Mouse (Mus musculus) lung, adult 18-20 months (tissue): ENCODE data around the gene Pilra.
"Not testable (repeated sequence)": the region's sequence is repeated elsewhere in the genome, so short reads cannot be mapped to it uniquely, and the experiment has no call there.

ENCODE experiments used
- DNase-seq, 2 experiments: peaks; one replicate each; pipeline ENCODE4 v3.0.0; 2022; ENCODE audit warnings: mixed read lengths in 2 of 2

The Pilra gene

GRCm38 (mm10) chr5:137835966-137836520, at the start of gene Pilra:
Gene Pilra, minus strand, starts transcription at chr5:137836281.
- DNase-seq: peak in 1 of 2 experiments; percentile 24

GRCm38 (mm10) chr5:137883345-137883744, 47.3 kb upstream of the Pilra start:
- no peak for DNase-seq

DNA sequence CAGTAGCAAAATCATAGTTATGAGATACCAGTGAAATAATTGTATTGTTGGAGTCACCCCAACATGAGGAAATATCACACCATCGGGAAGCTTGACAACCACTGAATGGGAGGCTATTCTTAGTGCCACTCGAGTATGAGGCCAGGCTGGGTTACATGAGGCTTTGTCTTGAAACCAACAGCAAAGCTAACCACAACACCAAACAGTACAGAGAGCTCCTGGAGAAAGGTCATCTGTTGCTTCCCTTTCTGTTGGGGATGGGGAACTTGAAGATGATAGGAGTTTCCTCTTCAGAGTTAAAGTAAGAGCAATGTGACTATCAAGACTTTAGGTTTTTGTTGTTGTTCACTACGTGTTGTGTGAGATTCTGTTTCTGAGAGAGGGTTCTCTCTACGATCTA, 46.8 kb upstream of the Pilra start:
- DNase-seq: no peak

DNA sequence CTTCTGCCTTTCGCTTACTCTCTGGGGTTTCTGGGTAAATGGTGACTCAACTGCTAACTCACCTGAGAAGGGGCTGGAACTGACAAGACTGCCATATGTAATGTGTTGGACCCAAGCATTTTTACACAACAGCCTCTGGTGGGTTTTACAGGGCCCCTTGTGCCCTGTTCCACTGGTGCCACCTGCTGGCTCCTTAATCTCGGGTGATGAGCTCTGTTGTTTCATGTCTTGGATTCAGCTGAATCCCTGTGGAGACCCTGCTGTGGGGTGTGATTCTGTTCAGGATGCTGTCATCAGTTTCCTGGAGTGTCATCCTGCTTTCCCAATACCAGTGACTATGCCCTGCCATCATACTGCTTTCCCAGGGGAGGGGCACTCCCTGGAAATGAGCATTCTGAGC, 41.8 kb upstream of the Pilra start:
- DNase-seq: no peak

DNA sequence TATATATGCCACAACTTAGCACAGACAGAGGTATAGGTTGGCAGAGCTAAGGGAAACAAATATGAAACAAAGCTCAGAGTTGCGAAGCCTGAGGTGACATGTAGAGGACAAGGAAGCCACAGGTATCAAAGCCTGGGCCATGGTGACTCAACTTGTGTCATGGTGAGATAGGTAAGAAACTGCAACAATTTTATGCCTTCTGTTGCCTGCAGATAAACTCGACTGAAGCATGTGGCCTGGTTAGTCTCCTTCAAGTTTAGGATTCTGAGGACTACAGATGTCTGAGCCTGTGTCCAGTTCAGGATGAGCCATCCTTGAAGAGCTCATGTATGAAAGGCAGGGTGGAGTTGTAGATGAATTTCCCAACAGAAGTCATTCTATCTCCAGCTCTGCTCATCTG, 39.0 kb upstream of the Pilra start:
- no peak for DNase-seq

GRCm38 (mm10) chr5:137872381-137872702, 36.3 kb upstream of the Pilra start:
- not testable (repeated sequence) for DNase-seq

- DNase-seq: not testable (repeated sequence)
Observed at GRCm38 (mm10) chr5:137871644-137872380, 35.7 kb upstream of the Pilra start, which contains the start of gene Pilrb2. Gene Pilrb2, minus strand, starts transcription at chr5:137871815.

DNA sequence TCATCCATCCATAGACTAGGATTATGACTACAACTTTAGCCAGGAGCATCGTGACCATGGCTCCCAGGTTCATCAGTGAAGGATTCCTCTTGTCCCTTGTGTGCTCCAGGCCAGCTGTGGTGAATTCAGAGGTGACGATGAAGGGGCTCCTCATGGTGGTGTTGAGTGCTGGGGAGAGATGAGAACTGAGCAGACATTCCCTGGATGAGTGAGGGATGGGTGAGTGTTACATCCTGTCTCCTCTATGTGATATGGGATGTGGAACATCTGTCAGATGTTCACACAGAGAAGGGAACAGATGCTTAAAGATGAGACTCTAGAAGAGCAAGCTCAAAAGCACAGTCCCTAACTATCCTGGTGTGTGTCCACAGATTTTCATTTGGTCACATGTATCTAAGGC, 32.5 kb upstream of the Pilra start:
- DNase-seq: not testable (repeated sequence)

GRCm38 (mm10) chr5:137864008-137864407, 27.9 kb upstream of the Pilra start:
- not testable (repeated sequence) for DNase-seq

DNA sequence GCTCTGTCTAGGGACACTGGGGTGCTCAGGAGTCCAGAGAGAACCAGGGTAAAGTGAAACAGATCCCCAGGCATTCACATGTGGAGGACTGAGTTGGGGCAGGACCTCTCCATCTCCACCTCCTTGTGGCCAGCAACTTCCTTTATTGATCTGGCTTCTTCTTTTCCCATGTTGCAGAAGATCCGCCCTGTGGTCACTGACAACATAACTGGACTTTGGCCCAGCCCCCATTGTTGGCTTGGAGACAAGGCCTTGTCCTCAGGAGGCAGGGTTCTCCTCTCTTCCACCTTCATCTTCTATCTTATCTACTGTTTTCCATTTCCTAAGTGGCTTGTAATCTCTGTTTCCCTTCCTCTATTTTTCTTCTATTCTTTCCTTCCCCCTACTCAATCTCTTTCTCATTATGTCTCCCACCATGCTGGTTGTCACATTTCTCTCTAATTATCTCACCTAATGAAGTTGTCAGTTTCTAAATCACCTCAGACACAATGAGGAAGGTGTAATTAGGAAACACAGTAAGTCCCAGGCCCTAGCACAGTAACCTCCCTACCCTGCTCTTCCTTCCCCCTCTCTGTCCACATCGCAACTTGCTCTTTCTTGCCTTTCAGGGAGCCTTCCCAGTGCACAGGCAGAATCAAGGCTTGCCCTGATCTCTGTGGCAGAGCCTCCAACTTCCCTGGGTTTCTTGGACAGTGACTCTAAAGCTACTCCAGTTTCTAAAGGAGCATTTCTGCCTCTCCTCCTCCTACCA, 22.1 kb upstream of the Pilra start, which contains the start of gene Pilrb1:
TSS of gene Pilrb1 (minus strand) at position 147 of the 751 bp plus-strand sequence.
- DNase-seq: peak; percentile 24 to 51

- peak in 1 of 2 experiments; percentile 31 for DNase-seq
Observed at GRCm38 (mm10) chr5:137856870-137857269, 20.8 kb upstream of the Pilra start.

GRCm38 (mm10) chr5:137854907-137855306, 18.8 kb upstream of the Pilra start:
- not testable (repeated sequence) for DNase-seq

DNA sequence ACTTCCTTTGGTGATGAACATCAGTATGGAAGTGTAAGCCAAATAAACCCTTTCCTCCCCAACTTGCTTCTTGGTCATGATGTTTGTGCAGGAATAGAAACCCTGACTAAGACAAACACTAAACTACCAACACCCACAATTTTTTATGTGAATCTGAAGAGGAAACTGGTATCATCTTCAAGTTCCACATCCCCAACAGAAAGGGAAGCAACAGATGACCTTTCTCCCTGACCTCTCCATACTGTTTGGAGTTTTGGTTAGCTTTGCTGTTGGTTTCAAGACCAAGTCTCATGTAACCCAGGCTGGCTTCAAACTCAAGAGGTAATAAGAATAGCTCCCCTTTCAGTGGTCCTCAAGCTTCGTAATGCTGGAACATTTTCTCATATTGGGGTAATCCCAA, 14.2 kb upstream of the Pilra start:
- DNase-seq: not testable (repeated sequence)

- DNase-seq: not testable (repeated sequence)
Observed at GRCm38 (mm10) chr5:137837110-137837509, 1.0 kb upstream of the Pilra start.

DNA sequence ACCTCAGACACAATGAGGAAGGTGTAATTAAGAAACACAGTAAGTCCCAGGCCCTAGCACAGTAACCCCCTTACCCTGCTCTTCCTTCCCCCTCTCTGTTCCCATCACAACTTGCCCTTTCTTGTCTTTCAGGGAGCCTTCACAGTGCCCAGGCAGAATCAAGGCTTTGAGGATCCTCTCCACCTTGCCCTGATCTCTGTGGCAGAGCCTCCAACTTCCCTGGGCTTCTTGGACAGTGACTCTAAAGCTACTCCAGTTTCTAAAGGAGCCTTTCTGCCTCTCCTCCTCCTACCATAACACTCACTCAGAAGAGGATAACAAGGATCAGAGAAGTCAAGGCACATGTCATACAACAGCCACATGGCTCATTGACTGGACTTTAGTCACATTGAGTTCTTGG, 530 bp upstream of the Pilra start:
- DNase-seq: no peak

GRCm38 (mm10) chr5:137833500-137833899, 2.6 kb downstream of the Pilra start:
- no peak for DNase-seq

- no peak for DNase-seq
Observed at GRCm38 (mm10) chr5:137831506-137831905, 4.6 kb downstream of the Pilra start.

- no peak for DNase-seq
Observed at GRCm38 (mm10) chr5:137831106-137831505, 5.0 kb downstream of the Pilra start.

- no peak for DNase-seq
Observed at GRCm38 (mm10) chr5:137830238-137830637, 5.8 kb downstream of the Pilra start.

- DNase-seq: peak in 1 of 2 experiments; percentile 35
Observed at GRCm38 (mm10) chr5:137828694-137829093, 7.4 kb downstream of the Pilra start.

GRCm38 (mm10) chr5:137826421-137826820, 9.7 kb downstream of the Pilra start:
- DNase-seq: no peak

DNA sequence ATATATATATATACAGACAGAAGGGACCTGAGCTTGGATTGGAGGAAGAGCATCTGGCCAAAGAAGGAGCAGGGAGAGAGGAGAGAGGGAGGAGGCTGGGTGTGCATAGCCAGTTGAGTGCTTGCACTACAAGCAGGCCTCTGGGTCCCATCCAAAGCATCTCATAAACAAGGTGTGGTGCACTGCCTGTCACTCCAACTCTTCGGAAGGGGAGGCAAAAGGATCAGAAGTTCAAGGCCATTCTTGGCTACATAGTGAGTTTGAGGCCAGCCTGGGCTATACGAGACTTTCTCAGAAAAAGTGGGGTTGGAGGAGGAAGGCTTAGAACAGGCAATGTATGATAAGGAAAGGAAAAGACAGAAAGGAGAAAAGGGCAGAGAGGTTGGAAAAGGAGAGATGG, 10.1 kb downstream of the Pilra start:
- no peak for DNase-seq

- no peak for DNase-seq
Observed at GRCm38 (mm10) chr5:137825030-137825429, 11.1 kb downstream of the Pilra start.
